Mouse (Mus musculus) forebrain, embryonic 14.5 days (tissue): ENCODE results near the gene Esrrg. TPM values are rescaled to one million over a fixed set of nuclear protein-coding genes. Genes with fewer than 3 reads are reported as not detected.

Source experiments
- ATAC-seq: fragments of 200-750 bp; cut with Nextera tagmentation; 2 replicates; pipeline ENCODE4 v1.8.0; 2017; ENCODE audit warnings: mild to moderate bottlenecking, moderate library complexity
- DNase-seq: peaks from one replicate; pipeline ENCODE4 v3.0.0-alpha.2; 2015; ENCODE audit warnings: low spot score
- H3K27ac ChIP-seq: fragments of 300-500 bp; sonication (generic); 2 replicates; pipeline ENCODE4 v1.5.1; 2014; ENCODE audit warnings: low read depth, mild to moderate bottlenecking, control low read depth, low read length, moderate library complexity
- H3K27me3 ChIP-seq: fragments of 300-500 bp; sonication (generic); replicated peaks from 2 replicates; pipeline ENCODE4 v1.6.1; 2014; ENCODE audit warnings: low read length, control low read depth, mixed read lengths; ENCODE audit not compliant: control insufficient read depth, insufficient read depth
- H3K36me3 ChIP-seq: fragments of 300-500 bp; sonication (generic); 2 replicates; pipeline ENCODE4 v1.6.1; 2014; ENCODE audit warnings: low read length, control low read depth; ENCODE audit not compliant: control insufficient read depth, insufficient read depth
- H3K4me1 ChIP-seq: fragments of 300-500 bp; sonication (generic); 2 replicates; pipeline ENCODE4 v1.6.1; 2014; ENCODE audit warnings: antibody characterized with exemption, low read length, control low read depth; ENCODE audit not compliant: control insufficient read depth, insufficient read depth
- H3K4me2 ChIP-seq: fragments of 300-500 bp; sonication (generic); 2 replicates; pipeline ENCODE4 v1.6.1; 2014; ENCODE audit warnings: mild to moderate bottlenecking, control low read depth, low read length
- H3K4me3 ChIP-seq: fragments of 300-500 bp; sonication (generic); 2 replicates; pipeline ENCODE4 v1.5.1; 2014; ENCODE audit warnings: low read depth, low read length, control low read depth
- H3K9ac ChIP-seq: fragments of 300-500 bp; sonication (generic); 2 replicates; pipeline ENCODE4 v1.6.1; 2014; ENCODE audit warnings: mild to moderate bottlenecking, low read length, control low read depth, moderate library complexity
- H3K9me3 ChIP-seq: fragments of 300-500 bp; sonication (generic); replicated peaks from 2 replicates; pipeline ENCODE4 v1.6.1; 2016; ENCODE audit warnings: low read length, control low read depth, mixed read lengths; ENCODE audit not compliant: control insufficient read depth
- WGBS: fragments of 180-500 bp; shearing (Covaris S2); extraction: QIAGEN DNeasy Blood & Tissue Kit; methylation state at CpG from one replicate; pipeline ENCODE4 v1.1.7; 2014; 5-methylcytosine and 5-hydroxymethylcytosine counted together
- polyA plus RNA-seq: library from polyadenylated mRNA; unstranded; fragments of >200 nt; fragmentation: Nextera tagmentation; extraction: Ambion mirVana; gene quantifications from 2 replicates; pipeline ENCODE4 v1.2.1, GENCODE M21; 2014

The Esrrg gene
- polyA plus RNA-seq, 1 experiment from 2014 or later: 9.8 TPM

- Histone ChIP-seq H3K27ac (no peak overlapping the region), H3K4me3 (no peak overlapping the region), H3K4me2 (no peak overlapping the region), H3K4me1 (no peaks in the 10 kb centered on the region), H3K9me3 (no peaks in the 10 kb centered on the region), H3K36me3 (no peaks in the 10 kb centered on the region), H3K9ac (no peak overlapping the region), H3K27me3 (no peaks in the 10 kb centered on the region)
- no peak for ATAC-seq
- no peak for DNase-seq
- WGBS: 58% methylated on average over 4 of the region's 4 CpGs
Observed at GRCm38 (mm10) chr1:188057892-188058291, 449.3 kb downstream of the Esrrg start.

- H3K36me3 ChIP-seq: no peaks in the 10 kb centered on the region
- H3K4me3 ChIP-seq: no peak overlapping the region
- H3K27ac ChIP-seq: no peak overlapping the region
- H3K9ac ChIP-seq: no peak overlapping the region
- ATAC-seq: no peak
- no peaks in the 10 kb centered on the region for H3K27me3 ChIP-seq
- H3K9me3 ChIP-seq: no peaks in the 10 kb centered on the region
- 81% methylated on average over 6 of the region's 6 CpGs for WGBS
- no peaks in the 10 kb centered on the region for H3K4me1 ChIP-seq
- no peak overlapping the region for H3K4me2 ChIP-seq
- DNase-seq: no peak
Observed at GRCm38 (mm10) chr1:188059006-188059405, 450.4 kb downstream of the Esrrg start.

- H3K9ac ChIP-seq: no peak overlapping the region
- no peaks in the 10 kb centered on the region for H3K36me3 ChIP-seq
- WGBS: 79% methylated on average over 7 of the region's 7 CpGs
- ATAC-seq (no peak), DNase-seq (no peak)
- H3K27ac ChIP-seq: no peak overlapping the region
- no peaks in the 10 kb centered on the region for H3K27me3 ChIP-seq
- no peaks in the 10 kb centered on the region for H3K4me1 ChIP-seq
- no peaks in the 10 kb centered on the region for H3K9me3 ChIP-seq
- H3K4me3 ChIP-seq: no peak overlapping the region
- no peak overlapping the region for H3K4me2 ChIP-seq
Observed at GRCm38 (mm10) chr1:188060493-188060892, 451.9 kb downstream of the Esrrg start.

- ATAC-seq: no peak
Observed at GRCm38 (mm10) chr1:188068833-188069232, 460.2 kb downstream of the Esrrg start.

GRCm38 (mm10) chr1:188069849-188070248 lies 461.3 kb downstream of the Esrrg start:
- Histone ChIP-seq H3K9ac (no peak overlapping the region), H3K27me3 (no peaks in the 10 kb centered on the region), H3K4me3 (no peak overlapping the region), H3K4me2 (no peak overlapping the region), H3K27ac (no peak overlapping the region), H3K36me3 (no peaks in the 10 kb centered on the region), H3K9me3 (no peaks in the 10 kb centered on the region), H3K4me1 (no peaks in the 10 kb centered on the region)
- ATAC-seq (no peak), DNase-seq (no peak)

More at GRCm38 (mm10) chr1:188068833-188069232, 460.2 kb downstream of the Esrrg start:
- Histone ChIP-seq H3K4me3 (no peak overlapping the region), H3K9ac (no peak overlapping the region), H3K9me3 (no peaks in the 10 kb centered on the region), H3K27ac (no peak overlapping the region), H3K4me2 (no peak overlapping the region), H3K4me1 (no peaks in the 10 kb centered on the region), H3K27me3 (no peaks in the 10 kb centered on the region), H3K36me3 (no peaks in the 10 kb centered on the region)
- 79% methylated on average over 9 of the region's 9 CpGs for WGBS
- no peak for DNase-seq

- Histone ChIP-seq H3K4me2 (no peak overlapping the region), H3K36me3 (no peaks in the 10 kb centered on the region), H3K4me3 (no peak overlapping the region), H3K9me3 (no peaks in the 10 kb centered on the region), H3K27ac (no peak overlapping the region), H3K27me3 (no peaks in the 10 kb centered on the region), H3K4me1 (0 out of 2 replicates have a peak, but pooled peaks cover 4% of the 10 kb centered on the region), H3K9ac (no peak overlapping the region)
- ATAC-seq: no peak
- DNase-seq: no peak
- WGBS: 91% methylated on average over 11 of the region's 11 CpGs
Observed at GRCm38 (mm10) chr1:188077561-188078195, 469.1 kb downstream of the Esrrg start.

GRCm38 (mm10) chr1:188080261-188080875 lies 471.8 kb downstream of the Esrrg start:
- H3K4me1 ChIP-seq: peaks cover 14% of the 10 kb centered on the region
- H3K4me2 ChIP-seq: no peak overlapping the region
- no peak for ATAC-seq
- no peaks in the 10 kb centered on the region for H3K27me3 ChIP-seq
- no peaks in the 10 kb centered on the region for H3K36me3 ChIP-seq
- H3K9ac ChIP-seq: no peak overlapping the region
- H3K4me3 ChIP-seq: no peak overlapping the region
- DNase-seq: no peak
- H3K9me3 ChIP-seq: no peaks in the 10 kb centered on the region
- 74% methylated on average over 12 of the region's 12 CpGs for WGBS
- no peak overlapping the region for H3K27ac ChIP-seq

- H3K4me3 ChIP-seq: no peak overlapping the region
- H3K9me3 ChIP-seq: no peaks in the 10 kb centered on the region
- H3K36me3 ChIP-seq: no peaks in the 10 kb centered on the region
- ATAC-seq: no peak
- H3K27ac ChIP-seq: no peak overlapping the region
- 67% methylated on average over 18 of the region's 18 CpGs for WGBS
- no peak overlapping the region for H3K4me2 ChIP-seq
- H3K9ac ChIP-seq: no peak overlapping the region
- H3K27me3 ChIP-seq: no peaks in the 10 kb centered on the region
- DNase-seq: no peak
- H3K4me1 ChIP-seq: peaks cover 19% of the 10 kb centered on the region
Observed at GRCm38 (mm10) chr1:188082665-188083640, 474.4 kb downstream of the Esrrg start.
